Mouse (Mus musculus) lung, postnatal 10 days (tissue): ENCODE results near the gene Gpatch8.
A peak's percentile ranks its signal among the peaks of the same experiment; 100 is the strongest.

Experiments
- DNase-seq: peaks from one replicate; pipeline ENCODE4 v3.0.0; 2021

Gpatch8 gene

DNA sequence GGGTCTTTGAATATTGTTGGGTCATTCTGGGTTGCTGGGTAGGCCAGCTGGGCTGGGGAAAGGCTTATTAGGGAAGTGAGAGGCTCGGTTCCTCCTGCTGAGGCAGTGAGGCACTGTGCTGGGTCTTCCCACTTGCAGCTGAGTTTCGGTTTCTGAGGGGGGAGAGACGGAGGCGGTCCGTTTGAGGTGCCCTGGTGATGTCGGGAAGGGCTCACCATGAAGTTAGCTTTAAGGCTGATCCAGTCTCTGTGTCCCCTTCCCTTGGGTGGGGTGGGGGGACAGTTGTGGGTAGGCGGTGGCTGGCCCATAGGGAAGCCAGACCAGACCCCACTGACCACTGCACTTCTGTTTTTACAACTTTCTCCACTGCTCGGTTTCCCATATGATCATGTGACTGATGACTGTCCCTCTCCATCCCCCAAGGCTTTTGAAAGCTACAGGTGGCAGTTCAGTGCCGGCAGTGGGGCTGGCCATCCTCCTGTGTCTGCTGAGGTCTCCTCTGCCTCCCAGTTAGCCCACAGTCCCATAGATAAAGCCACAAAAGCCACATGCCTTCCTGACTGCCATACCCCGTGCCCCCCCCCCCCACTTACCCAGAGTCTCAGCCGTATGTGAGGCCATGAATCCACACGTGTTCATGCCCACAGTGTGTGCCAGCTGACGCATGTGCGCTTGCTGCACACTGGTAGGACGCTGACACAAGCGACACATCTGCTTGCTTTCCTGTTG lies 123.9 kb downstream of the Gpatch8 start:
- no peak for DNase-seq

DNA sequence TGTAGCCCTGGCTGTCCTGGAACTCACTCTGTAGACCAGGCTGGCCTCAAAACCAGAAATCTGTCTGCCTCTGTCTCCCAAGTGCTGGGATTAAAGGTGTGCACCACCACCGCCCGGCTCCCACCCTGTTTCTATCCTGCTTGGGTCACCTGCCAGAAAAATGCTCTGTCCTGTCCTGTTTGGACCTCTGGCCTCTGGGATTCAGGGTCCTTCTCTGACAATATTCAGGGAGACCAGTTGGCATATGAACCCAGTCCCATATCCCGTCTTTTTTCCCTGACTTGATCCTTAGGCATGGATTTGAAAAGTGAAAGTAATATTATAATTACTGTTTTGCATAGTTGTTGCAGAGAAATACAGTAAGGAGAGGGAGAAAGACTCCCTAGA lies 124.5 kb downstream of the Gpatch8 start:
- no peak for DNase-seq

DNA sequence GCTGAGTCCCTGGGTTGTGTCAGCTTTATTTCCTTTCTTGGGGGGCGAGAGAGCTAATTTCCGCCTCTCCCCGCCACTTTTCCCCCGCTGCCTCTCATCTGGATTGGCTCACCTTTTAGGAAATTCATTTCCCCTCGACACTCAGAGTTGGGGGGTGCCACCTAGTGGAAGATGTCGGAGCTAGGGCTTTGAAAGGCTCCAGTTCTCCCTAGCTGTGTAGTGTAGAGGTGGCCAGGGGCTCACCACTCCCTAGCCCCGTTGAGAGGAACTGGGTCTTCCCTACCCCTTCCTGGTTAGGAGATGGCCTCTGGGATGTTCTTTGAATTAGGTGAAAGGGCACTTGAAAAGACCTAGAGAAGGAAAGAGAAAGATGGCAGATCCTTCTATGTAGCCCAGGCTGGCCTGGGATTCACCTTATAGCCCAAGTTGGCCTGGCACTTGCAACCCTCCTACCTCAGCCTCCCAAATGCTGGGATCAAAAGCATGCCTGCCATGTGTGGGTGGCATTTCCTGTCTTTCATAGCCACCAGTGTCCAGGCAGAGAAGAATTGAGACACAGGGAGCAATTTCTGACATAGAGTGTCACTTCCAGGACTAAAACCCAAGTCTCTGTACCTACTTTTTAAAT lies 125.1 kb downstream of the Gpatch8 start:
- peak; percentile 92 for DNase-seq

DNA sequence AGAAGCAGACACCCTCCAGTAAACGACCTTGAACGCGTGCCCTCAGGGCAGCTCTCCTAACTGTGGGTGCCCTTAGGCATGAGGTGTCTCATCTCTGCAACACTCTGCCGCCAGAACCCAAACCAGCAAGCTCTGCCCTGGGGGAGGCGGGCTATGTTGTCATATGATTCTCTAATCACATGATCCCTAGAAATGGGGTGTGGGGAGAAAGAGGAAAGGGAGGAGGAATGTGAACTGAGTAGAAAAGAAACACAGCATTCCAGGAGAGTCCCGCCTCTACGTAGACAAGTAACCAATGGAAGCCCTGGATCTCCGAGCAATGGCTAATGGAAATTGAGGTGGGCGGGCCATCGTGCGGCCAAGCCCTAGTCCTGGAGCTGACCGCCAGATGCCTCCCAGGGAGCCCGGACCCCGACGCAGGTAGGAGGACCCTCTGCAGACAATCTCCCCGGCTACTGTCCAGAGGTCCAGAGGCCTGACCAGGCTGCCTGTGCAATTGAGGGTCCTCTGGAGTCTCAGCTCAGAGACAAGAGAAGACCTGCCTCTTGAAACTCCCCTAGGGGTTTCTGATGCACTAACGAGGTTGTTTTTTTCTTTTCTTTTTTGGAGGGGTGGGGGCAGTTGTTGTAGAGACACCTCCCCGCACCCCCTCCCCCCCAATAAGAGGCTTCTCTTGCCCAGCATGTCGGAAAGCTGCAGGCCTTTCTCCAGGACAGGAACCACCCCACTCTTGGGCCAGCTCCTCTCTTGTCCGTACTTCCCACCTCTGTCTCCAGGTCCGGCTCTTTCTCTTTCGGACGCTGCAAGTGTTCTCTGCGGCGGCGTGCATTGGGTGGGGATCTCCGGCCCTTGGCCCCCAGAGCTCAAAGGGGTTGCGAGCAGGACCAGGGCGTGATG lies 125.8 kb downstream of the Gpatch8 start, which contains the start of gene Grn:
Gene Grn, plus strand, starts transcription at position 195 of the 897 bp plus-strand sequence.
- peak; percentile 96 for DNase-seq

DNA sequence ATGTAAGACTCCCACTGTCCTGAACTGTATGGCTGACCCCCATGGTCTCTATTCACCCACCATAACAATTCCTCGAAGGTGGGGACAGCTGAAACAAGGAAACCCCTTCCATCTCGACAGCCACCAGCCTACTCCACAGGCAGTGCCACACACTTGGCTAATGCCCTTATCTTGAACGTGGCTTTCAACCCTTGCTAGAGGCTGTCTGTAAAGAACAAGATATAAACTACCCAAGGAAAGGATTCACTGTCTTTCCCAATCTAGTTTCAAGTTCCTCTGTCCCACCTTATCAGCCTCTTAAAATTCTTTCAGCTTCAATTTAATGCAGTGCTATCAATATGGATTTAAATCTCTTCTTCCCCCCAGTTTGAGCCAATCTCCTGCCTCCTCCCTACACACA lies 126.6 kb downstream of the Gpatch8 start:
- no peak for DNase-seq

DNA sequence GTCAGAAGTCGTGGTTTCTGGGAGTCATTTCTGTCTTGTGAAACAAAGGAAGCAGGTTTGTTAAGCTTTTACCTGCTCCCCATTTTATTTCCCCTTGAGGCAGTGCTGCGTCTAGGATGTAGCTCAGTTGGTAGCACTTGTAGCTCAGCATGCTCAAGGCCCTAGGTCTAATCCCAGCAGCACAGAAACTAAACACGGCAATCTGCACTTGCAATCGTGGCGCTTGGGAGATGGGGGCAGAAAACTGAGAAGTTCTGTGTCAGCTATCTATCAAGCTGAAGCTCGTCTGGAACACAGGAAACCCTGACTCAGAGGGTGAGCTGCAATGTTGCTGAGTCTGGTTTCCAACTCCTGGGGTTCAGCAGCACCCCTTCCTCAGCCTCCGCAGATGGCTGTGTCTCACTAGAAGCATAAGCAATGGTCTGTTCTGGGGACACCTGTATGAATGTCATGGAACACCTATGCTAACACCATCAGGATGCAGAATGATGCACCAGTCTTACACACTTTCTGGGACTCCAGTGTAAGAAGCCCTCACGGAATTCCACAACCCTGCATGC lies 127.1 kb downstream of the Gpatch8 start:
- DNase-seq, result no peak
